Mouse (Mus musculus) skeletal muscle tissue, postnatal 0 days (tissue): ENCODE measurements around the gene Btbd35f28. TPM values are rescaled to one million over a fixed set of nuclear protein-coding genes. Genes with fewer than 3 reads are reported as not detected.

Source experiments
- polyA plus RNA-seq: library from polyadenylated mRNA; unstranded; fragments of >200 nt; fragmentation: Nextera tagmentation; extraction: Ambion mirVana; gene quantifications from 2 replicates; pipeline ENCODE4 v1.2.1, GENCODE M21; 2015

The Btbd35f28 gene
- not detected in 2 replicates for polyA plus RNA-seq

DNA sequence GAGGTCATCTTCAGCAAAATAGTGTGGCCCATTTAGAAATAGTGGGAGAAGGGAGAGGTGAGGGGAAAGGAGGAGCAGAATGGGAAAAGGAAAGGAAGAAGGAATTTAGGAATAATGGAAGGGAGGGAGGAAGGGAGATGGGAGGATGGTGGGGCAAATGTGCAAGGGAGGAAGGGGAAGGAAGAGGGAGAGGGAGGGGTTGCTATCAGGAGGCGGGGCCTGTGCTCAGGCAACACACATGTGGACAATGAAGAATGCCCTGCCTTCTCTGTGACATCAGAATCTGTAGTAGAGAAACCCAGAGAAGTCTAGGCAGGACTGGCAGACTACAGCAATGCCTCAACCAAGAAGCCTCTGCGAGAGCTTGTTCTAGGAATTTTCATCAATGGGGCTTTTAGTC, at the start of gene Btbd35f28:
Gene Btbd35f28, plus strand, starts transcription at position 301 of the 400 bp plus-strand sequence.

Other genes starting within 250 kb of the Btbd35f28 start
- not detected in 2 replicates for gene Btbd35f16, start 239.6 kb upstream of the Btbd35f28 start, polyA plus RNA-seq
- gene Btbd35f3, start 158.9 kb upstream of the Btbd35f28 start, polyA plus RNA-seq, result not detected in 2 replicates
- not detected in 2 replicates for gene Btbd35f20, start 94.7 kb downstream of the Btbd35f28 start, polyA plus RNA-seq
- gene Btbd35f17, start 174.1 kb downstream of the Btbd35f28 start, polyA plus RNA-seq, result not detected in 2 replicates